Mouse (Mus musculus) CH12.LX (cell line): ENCODE data around the gene Rerg. TPM values are rescaled to one million over a fixed set of nuclear protein-coding genes. Genes with fewer than 3 reads are reported as not detected.

Experiments used
- DNase-seq: peaks from one replicate; pipeline ENCODE4 v3.0.0-alpha.2; 2013; ENCODE audit errors: extremely low read depth
- H3K27ac ChIP-seq: 2 replicates; pipeline ENCODE4 v1.5.1; 2012; ENCODE audit warnings: low read depth, mild to moderate bottlenecking, control low read depth, moderate library complexity; ENCODE audit not compliant: insufficient read depth
- H3K27me3 ChIP-seq: replicated peaks from 2 replicates; pipeline ENCODE3; 2012; ENCODE audit warnings: inconsistent platforms
- H3K36me3 ChIP-seq, 2 experiments: replicated peaks in 1 of 2; 2 replicates each; pipeline versions ENCODE3 to v1.6.1; 2012; ENCODE audit warnings: inconsistent platforms in 1 of 2, low read length in 1 of 2, mild to moderate bottlenecking in 1 of 2, mixed read lengths in 1 of 2, moderate library complexity in 1 of 2; ENCODE audit not compliant: control insufficient read depth in 1 of 2, insufficient read depth in 1 of 2
- H3K4me1 ChIP-seq, 2 experiments: 2 replicates each; pipeline ENCODE4 v1.6.1; 2012; ENCODE audit warnings: inconsistent platforms in 1 of 2, moderate library complexity in 1 of 2; ENCODE audit not compliant: insufficient read depth in 2 of 2, control insufficient read depth in 1 of 2
- H3K4me2 ChIP-seq: 2 replicates; pipeline ENCODE4 v1.6.1; 2012; ENCODE audit warnings: low read depth, mild to moderate bottlenecking, control low read depth; ENCODE audit not compliant: poor library complexity, insufficient read depth, severe bottlenecking
- H3K4me3 ChIP-seq, 3 experiments: fragments of 150-350 bp in 1 of 3; sonication (generic) in 1 of 3; replicated peaks in 1 of 3; 2 replicates each; pipeline versions ENCODE3 to v1.5.1; 2011 to 2012; ENCODE audit warnings: low read depth in 2 of 3, low read length in 2 of 3, mild to moderate bottlenecking in 2 of 3, moderate library complexity in 2 of 3, control low read depth in 1 of 3, improper control_type of control experiment in 1 of 3, inconsistent platforms in 1 of 3, mixed read lengths in 1 of 3; ENCODE audit not compliant: poor library complexity in 1 of 3
- H3K79me2 ChIP-seq: replicated peaks from 2 replicates; pipeline ENCODE4 v1.6.1; 2012; ENCODE audit warnings: mild to moderate bottlenecking, moderate library complexity; ENCODE audit not compliant: control insufficient read depth, poor library complexity, insufficient read depth, severe bottlenecking; ENCODE audit errors: extremely low read depth
- H3K9ac ChIP-seq: 2 replicates; pipeline ENCODE4 v1.6.1; 2012; ENCODE audit warnings: low read depth, mild to moderate bottlenecking, control low read depth, moderate library complexity; ENCODE audit not compliant: insufficient read depth
- H3K9me3 ChIP-seq: replicated peaks from 2 replicates; pipeline ENCODE3; 2012; ENCODE audit warnings: low read length, inconsistent platforms, mixed read lengths
- BHLHE40 ChIP-seq: IDR thresholded peaks from 2 replicates; pipeline ENCODE4 v1.6.1; 2011; ENCODE audit warnings: mild to moderate bottlenecking, low read depth, low read length, improper control_type of control experiment
- CHD1 ChIP-seq: IDR thresholded peaks from 2 replicates; pipeline ENCODE4 v1.6.1; 2012; ENCODE audit warnings: low read depth, low read length, improper control_type of control experiment, inconsistent platforms
- CTCF ChIP-seq, 2 experiments: IDR thresholded peaks in 1 of 2; conservative IDR thresholded peaks in 1 of 2; 2 replicates each; pipeline ENCODE4 v1.5.1; 2011 to 2012; ENCODE audit warnings: low read depth in 2 of 2, low read length in 2 of 2, improper control_type of control experiment in 1 of 2, inconsistent platforms in 1 of 2, mild to moderate bottlenecking in 1 of 2, moderate library complexity in 1 of 2
- ELF1 ChIP-seq: IDR thresholded peaks from 2 replicates; pipeline ENCODE4 v1.6.1; 2014; ENCODE audit warnings: low read depth, mild to moderate bottlenecking, inconsistent platforms, low read length, improper control_type of control experiment
- EP300 ChIP-seq: IDR thresholded peaks from 2 replicates; pipeline ENCODE4 v1.6.1; 2011; ENCODE audit warnings: low read length, improper control_type of control experiment
- GABPA ChIP-seq: IDR thresholded peaks from 2 replicates; pipeline ENCODE4 v1.6.1; 2012; ENCODE audit warnings: low read depth, low read length, improper control_type of control experiment, inconsistent platforms; ENCODE audit not compliant: insufficient replicate concordance
- IRF4 ChIP-seq: IDR thresholded peaks from 2 replicates; pipeline ENCODE4 v1.6.1; 2014; ENCODE audit warnings: low read depth, mild to moderate bottlenecking, inconsistent platforms, low read length, improper control_type of control experiment
- JUND ChIP-seq: conservative IDR thresholded peaks from 2 replicates; pipeline ENCODE4 v1.6.1; 2011; ENCODE audit warnings: low read depth, low read length, improper control_type of control experiment
- KAT2A ChIP-seq: IDR thresholded peaks from 2 replicates; pipeline ENCODE4 v1.6.1; 2012; ENCODE audit warnings: low read length, improper control_type of control experiment, inconsistent platforms; ENCODE audit not compliant: insufficient replicate concordance
- MAFK ChIP-seq: IDR thresholded peaks from 2 replicates; pipeline ENCODE4 v1.6.1; 2011; ENCODE audit warnings: low read length, improper control_type of control experiment; ENCODE audit not compliant: insufficient replicate concordance
- MAX ChIP-seq: IDR thresholded peaks from 2 replicates; pipeline ENCODE4 v1.6.1; 2011; ENCODE audit warnings: low read length, improper control_type of control experiment
- MAZ ChIP-seq: IDR thresholded peaks from 2 replicates; pipeline ENCODE4 v1.6.1; 2012; ENCODE audit warnings: low read depth, mild to moderate bottlenecking, inconsistent platforms, low read length, improper control_type of control experiment, moderate library complexity
- MXI1 ChIP-seq: IDR thresholded peaks from 2 replicates; pipeline ENCODE4 v1.6.1; 2011; ENCODE audit warnings: mild to moderate bottlenecking, low read depth, low read length, improper control_type of control experiment
- MYC ChIP-seq: IDR thresholded peaks from 2 replicates; pipeline ENCODE4 v1.6.1; 2011; ENCODE audit warnings: low read depth, mild to moderate bottlenecking, improper control_type of control experiment, low read length
- NRF1 ChIP-seq: IDR thresholded peaks from 2 replicates; pipeline ENCODE4 v1.6.1; 2014; ENCODE audit warnings: low read depth, mild to moderate bottlenecking, inconsistent platforms, low read length, improper control_type of control experiment, moderate library complexity
- POLR2AphosphoS2 ChIP-seq: IDR thresholded peaks from 2 replicates; pipeline ENCODE4 v1.6.1; 2011; ENCODE audit warnings: low read depth, low read length, improper control_type of control experiment
- SIN3A ChIP-seq: IDR thresholded peaks from 2 replicates; pipeline ENCODE4 v1.6.1; 2012; ENCODE audit warnings: low read length, improper control_type of control experiment, inconsistent platforms
- TBP ChIP-seq: conservative IDR thresholded peaks from 2 replicates; pipeline ENCODE4 v1.6.1; 2011; ENCODE audit warnings: low read depth, low read length, improper control_type of control experiment
- USF1 ChIP-seq: IDR thresholded peaks from 2 replicates; pipeline ENCODE4 v1.6.1; 2014; ENCODE audit warnings: low read depth, mild to moderate bottlenecking, inconsistent platforms, low read length, improper control_type of control experiment
- USF2 ChIP-seq: conservative IDR thresholded peaks from 2 replicates; pipeline ENCODE4 v1.6.1; 2011; ENCODE audit warnings: low read depth, low read length, improper control_type of control experiment
- ZC3H11A ChIP-seq: IDR thresholded peaks from 2 replicates; pipeline ENCODE4 v1.6.1; 2012; ENCODE audit warnings: low read depth, mild to moderate bottlenecking, inconsistent platforms, low read length, improper control_type of control experiment
- ZKSCAN1 ChIP-seq: IDR thresholded peaks from 2 replicates; pipeline ENCODE4 v1.6.1; 2012; ENCODE audit warnings: low read depth, inconsistent platforms, low read length, improper control_type of control experiment, borderline replicate concordance
- ZNF384 ChIP-seq: IDR thresholded peaks from 2 replicates; pipeline ENCODE4 v1.6.1; 2012; ENCODE audit warnings: low read depth, low read length, improper control_type of control experiment, inconsistent platforms
- dilution Hi-C: fragments of 300-500 bp; cut with MboI; formaldehyde crosslinking; loops from 2 replicates; pipeline ENCODE4 v1.14.3; 2020; ENCODE audit warnings: low sequenced_read_pairs; ENCODE audit not compliant: extremely low pct_unique_long_range_greater_than_20kb, extremely low pct_ligation_motif_present
- in situ Hi-C: fragments of 300-500 bp; cut with MboI; formaldehyde crosslinking; loops from 3 replicates; pipeline ENCODE4 v1.14.3; 2019; ENCODE audit warnings: low sequenced_read_pairs, low pct_ligation_motif_present, low pct_unique_long_range_greater_than_20kb, mixed read lengths
- polyA plus RNA-seq: library from polyadenylated mRNA; unstranded; fragments of >175 nt; gene quantifications from 2 replicates; pipeline ENCODE4 v1.2.1, GENCODE M21; 2012; ENCODE audit warnings: low read depth; ENCODE audit not compliant: insufficient read length
- total RNA-seq, 2 experiments: library from RNA; depleted of rRNA; stranded (reverse); fragments of 300-350 nt in 1 of 2; fragments of >200 nt in 1 of 2; gene quantifications; 2 replicates each; pipeline ENCODE4 v1.2.3; 2012 to 2014

Gene Rerg
- total and polyA plus RNA-seq, 3 experiments = not detected

GRCm38 (mm10) chr6:137064786-137065185 is 105.5 kb downstream of the Rerg start:
- no peak overlapping the region for H3K27ac ChIP-seq
- H3K9me3 ChIP-seq = no peaks in the 10 kb centered on the region
- H3K9ac ChIP-seq = no peak overlapping the region
- H3K4me1 ChIP-seq = peaks cover 13 to 15% of the 10 kb centered on the region in 2 experiments
- DNase-seq = no peak
- no peak overlapping the region for H3K4me3 ChIP-seq
- TF ChIP-seq TBP (no peak), NRF1 (no peak), CHD1 (no peak), ELF1 (no peak), ZNF384 (no peak), JUND (no peak), MXI1 (no peak), USF1 (no peak), CTCF (conservative IDR thresholded peaks at IDR 0.05 in 1 of 2, IDR thresholded peaks at IDR 0.05 in 1 of 2; ENCODE audit: low read depth in 2 of 2, low read length in 2 of 2) (no peak), SIN3A (no peak), MYC (no peak), GABPA (no peak), KAT2A (no peak), MAZ (no peak), ZC3H11A (no peak), ZKSCAN1 (no peak), EP300 (no peak), MAFK (no peak), IRF4 (no peak)
- TF ChIP-seq, all 38 proteins: peak for 0
- Histone ChIP-seq H3K4me2 (no peak overlapping the region), H3K79me2 (no peaks in the 10 kb centered on the region), H3K27me3 (no peaks in the 10 kb centered on the region), H3K36me3 (no peaks in the 10 kb centered on the region)
- dilution Hi-C loops = no loop called here
- in situ Hi-C loops = no loop called here

- H3K9ac ChIP-seq = no peak overlapping the region
- peaks cover 13 to 15% of the 10 kb centered on the region in 2 experiments for H3K4me1 ChIP-seq
- peak overlapping the region; percentile 44; the same call in 1 of the 2 replicates for H3K4me2 ChIP-seq
- H3K36me3 ChIP-seq = no peaks in the 10 kb centered on the region
- in situ Hi-C loops (no loop called here), dilution Hi-C loops (no loop called here)
- H3K4me3 ChIP-seq = no peak overlapping the region
- no peak overlapping the region for H3K27ac ChIP-seq
- H3K9me3 ChIP-seq = no peaks in the 10 kb centered on the region
- peaks cover under 1% of the 10 kb centered on the region for H3K27me3 ChIP-seq
- no peaks in the 10 kb centered on the region for H3K79me2 ChIP-seq
- peak; percentile 21 for DNase-seq
- TF ChIP-seq TBP (no peak), POLR2AphosphoS2 (no peak), MAZ (no peak), MAFK (no peak), USF1 (no peak), MAX (no peak), BHLHE40 (peak; percentile 40; the same call in 1 of the 2 replicates), EP300 (0 out of 2 replicates have a peak, but pooled peaks have one; percentile 7), USF2 (no peak)
These were observed 106.9 kb downstream of the Rerg start for GRCm38 (mm10) chr6:137063239-137063940.
